Mouse (Mus musculus): ENCODE measurements at regions not wholly inside any gene's neighbourhood (a gene's known extent, or its start where the extent isn't known, plus 50 kb on each side); places are given as distances from the start of the nearest gene placed in this dataset.
A peak's percentile ranks its signal among the peaks of the same experiment; 100 is the strongest.

- TF ChIP-seq CTCF (IDR thresholded peaks at IDR 0.05) (peak; percentile 89), EP300 (IDR thresholded peaks at IDR 0.05; ENCODE audit: insufficient read depth, low read depth, low read length) (no peak)
Measured at GRCm38 (mm10) chr16:26199125-26199524, 93.5 kb upstream of the P3h2 start.

Data from heart, adult 2 months (tissue).